Mouse (Mus musculus) G1E (cell line): Measurements from ENCODE around the gene Timm29. TPM values are rescaled to one million over a fixed set of nuclear protein-coding genes. Genes with fewer than 3 reads are reported as not detected.
A peak's percentile ranks its signal among the peaks of the same experiment; 100 is the strongest.
"Not testable (repeated sequence)": the region's sequence is repeated elsewhere in the genome, so short reads cannot be mapped to it uniquely, and the experiment has no call there.

Experiments
- ATAC-seq: 2 replicates; pipeline ENCODE4 v1.8.0; 2016; ENCODE audit warnings: mild to moderate bottlenecking; ENCODE audit not compliant: insufficient number of reproducible peaks, poor library complexity, low FRiP score, severe bottlenecking; ENCODE audit errors: extremely low read depth
- DNase-seq: peaks from one replicate; pipeline ENCODE4 v3.0.0; 2012; ENCODE audit warnings: low spot score
- H3K27me3 ChIP-seq: 2 replicates; pipeline ENCODE4 v1.6.1; 2012; ENCODE audit warnings: mild to moderate bottlenecking, low read length, inconsistent platforms; ENCODE audit not compliant: insufficient read depth
- H3K36me3 ChIP-seq: replicated peaks from 2 replicates; pipeline ENCODE3; 2012; ENCODE audit warnings: mild to moderate bottlenecking, inconsistent platforms
- H3K4me1 ChIP-seq: 2 replicates; pipeline ENCODE4 v1.6.1; 2012; ENCODE audit warnings: low read depth, low read length, inconsistent platforms, mixed read lengths; ENCODE audit not compliant: insufficient read depth
- H3K4me3 ChIP-seq: 2 replicates; pipeline ENCODE4 v1.5.1; 2012; ENCODE audit warnings: low read depth, mild to moderate bottlenecking, inconsistent platforms, low read length, moderate library complexity, mixed read lengths
- H3K9me3 ChIP-seq: replicated peaks from 2 replicates; pipeline ENCODE4 v1.6.1; 2012; ENCODE audit warnings: inconsistent platforms
- CTCF ChIP-seq: IDR thresholded peaks from 2 replicates; pipeline ENCODE4 v1.5.1; 2012; ENCODE audit warnings: low read depth, low read length, inconsistent platforms, mixed read lengths
- GATA1 ChIP-seq: IDR thresholded peaks from 2 replicates; pipeline ENCODE4 v1.6.1; 2012; ENCODE audit warnings: borderline replicate concordance, low read length, inconsistent platforms, mixed read lengths
- GATA2 ChIP-seq: IDR thresholded peaks from 2 replicates; pipeline ENCODE4 v1.6.1; 2012; ENCODE audit warnings: low read depth, low read length, inconsistent platforms, borderline replicate concordance
- POLR2AphosphoS5 ChIP-seq: IDR thresholded peaks from 2 replicates; pipeline ENCODE4 v1.6.1; 2012; ENCODE audit warnings: low read depth, low read length, inconsistent platforms; ENCODE audit not compliant: insufficient replicate concordance
- TAL1 ChIP-seq: conservative IDR thresholded peaks from 2 replicates; pipeline ENCODE4 v1.6.1; 2012; ENCODE audit warnings: low read depth, low read length, inconsistent platforms, mixed read lengths
- polyA plus RNA-seq: library from polyadenylated mRNA; stranded (reverse); fragments of >175 nt; gene quantifications from 2 replicates; pipeline ENCODE4 v1.2.3, GENCODE M21; 2012
- total RNA-seq, 2 experiments: library from RNA; stranded (forward) in 1 of 2; stranded (reverse) in 1 of 2; fragments of 200-1000 nt in 1 of 2; fragments of >200 nt in 1 of 2; fragmentation: Nextera tagmentation in 1 of 2; gene quantifications; 2 replicates each; pipeline ENCODE4 v1.2.3; 2014 to 2017

Timm29 gene
- total and polyA plus RNA-seq, 3 experiments: 18.3 to 35.9 (median 25.5) TPM

DNA sequence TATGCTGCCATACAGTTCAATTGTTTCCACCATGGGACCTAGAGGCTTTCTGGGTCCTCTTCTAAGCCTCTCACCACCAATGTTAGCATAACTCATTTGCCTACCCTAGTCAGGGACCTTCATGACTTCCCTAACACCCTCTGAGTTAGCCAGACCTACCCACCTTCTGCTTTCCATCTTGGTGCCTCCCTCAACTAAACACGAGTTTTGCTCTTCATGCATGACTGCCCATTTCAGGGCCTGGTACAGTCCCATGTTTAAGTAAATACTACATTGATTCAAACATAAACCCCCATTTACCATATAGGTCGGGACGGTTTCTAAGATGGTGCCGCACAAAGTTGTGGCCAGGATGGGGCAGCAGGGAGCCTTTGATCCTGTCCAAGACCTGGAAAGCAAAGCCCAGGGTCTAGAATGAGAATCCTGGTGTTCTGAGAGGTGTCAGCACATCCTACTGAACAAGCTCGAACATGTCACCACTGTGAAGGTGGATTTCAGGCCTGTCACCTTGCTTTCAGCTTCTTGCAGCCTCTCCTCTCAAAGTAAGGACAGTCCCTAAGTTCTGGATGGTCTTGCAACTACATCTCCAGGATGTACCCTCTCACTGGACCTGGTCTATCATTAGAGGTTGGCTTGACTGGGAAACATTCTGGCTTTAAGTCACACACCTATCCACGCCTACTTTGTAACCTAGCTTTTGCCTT, 1.2 kb upstream of the Timm29 start:
- Histone ChIP-seq H3K27me3 (no peaks in the 10 kb centered on the region), H3K4me3 (peak overlapping the region; percentile 2; the same call in 1 of the 2 replicates), H3K9me3 (no peaks in the 10 kb centered on the region), H3K4me1 (peaks cover 59% of the 10 kb centered on the region), H3K36me3 (peaks cover 86% of the 10 kb centered on the region)
- ATAC-seq (no peak), DNase-seq (no peak)
- TF ChIP-seq CTCF: no peak
- TF ChIP-seq GATA1: no peak
- TF ChIP-seq TAL1: no peak
- no peak for TF ChIP-seq POLR2AphosphoS5
- no peak for TF ChIP-seq GATA2

DNA sequence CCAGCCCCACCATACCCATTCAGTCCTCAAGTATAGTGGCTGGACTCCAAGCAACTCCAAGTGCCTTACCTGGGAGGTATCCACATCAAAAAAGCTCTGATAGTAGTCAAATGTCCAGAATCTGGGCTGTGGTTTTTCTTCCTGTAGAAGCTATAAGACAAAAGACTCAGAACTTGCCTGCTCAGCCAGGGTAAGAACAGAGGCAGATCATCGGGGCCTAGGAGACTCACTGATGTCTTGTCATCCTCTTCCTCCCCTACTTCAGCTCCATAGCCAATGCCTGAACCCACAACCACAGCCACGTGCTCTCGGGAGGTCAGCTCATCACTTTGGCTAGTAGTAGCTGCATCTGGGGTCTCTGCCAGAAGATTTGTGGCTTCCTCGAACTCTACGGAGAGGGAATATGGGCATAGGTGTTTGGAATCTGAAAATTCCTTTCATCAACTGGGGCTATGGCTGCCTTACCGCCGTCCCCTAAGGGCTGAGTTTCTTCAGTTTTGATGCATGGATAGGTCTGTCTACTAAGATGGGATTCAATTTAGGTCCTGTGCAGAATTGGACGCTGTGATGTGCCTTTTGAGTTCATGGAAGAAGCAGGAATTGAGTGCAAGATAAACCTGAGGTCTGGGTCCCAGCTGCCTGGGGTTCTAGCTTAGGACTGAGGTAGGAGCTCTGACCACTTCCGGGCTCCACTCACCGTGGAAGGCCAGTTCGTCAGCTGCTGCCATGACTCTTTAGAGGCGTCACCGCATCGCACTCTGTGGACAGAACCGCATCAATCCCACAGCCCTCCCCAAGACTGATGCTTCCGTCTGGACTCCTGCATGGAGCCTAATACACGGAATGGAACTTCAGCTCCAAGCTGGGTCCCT, 455 bp upstream of the Timm29 start:
- ATAC-seq (peak; percentile 15; the same call in 1 of the 2 replicates), DNase-seq (peak; percentile 44)
- H3K9me3 ChIP-seq: no peaks in the 10 kb centered on the region
- H3K4me1 ChIP-seq: peaks cover 59% of the 10 kb centered on the region
- H3K27me3 ChIP-seq: no peaks in the 10 kb centered on the region
- H3K36me3 ChIP-seq: peaks cover 86% of the 10 kb centered on the region
- TF ChIP-seq TAL1 (no peak), GATA1 (no peak), CTCF (no peak)
- peak overlapping the region; percentile 90 for H3K4me3 ChIP-seq

DNA sequence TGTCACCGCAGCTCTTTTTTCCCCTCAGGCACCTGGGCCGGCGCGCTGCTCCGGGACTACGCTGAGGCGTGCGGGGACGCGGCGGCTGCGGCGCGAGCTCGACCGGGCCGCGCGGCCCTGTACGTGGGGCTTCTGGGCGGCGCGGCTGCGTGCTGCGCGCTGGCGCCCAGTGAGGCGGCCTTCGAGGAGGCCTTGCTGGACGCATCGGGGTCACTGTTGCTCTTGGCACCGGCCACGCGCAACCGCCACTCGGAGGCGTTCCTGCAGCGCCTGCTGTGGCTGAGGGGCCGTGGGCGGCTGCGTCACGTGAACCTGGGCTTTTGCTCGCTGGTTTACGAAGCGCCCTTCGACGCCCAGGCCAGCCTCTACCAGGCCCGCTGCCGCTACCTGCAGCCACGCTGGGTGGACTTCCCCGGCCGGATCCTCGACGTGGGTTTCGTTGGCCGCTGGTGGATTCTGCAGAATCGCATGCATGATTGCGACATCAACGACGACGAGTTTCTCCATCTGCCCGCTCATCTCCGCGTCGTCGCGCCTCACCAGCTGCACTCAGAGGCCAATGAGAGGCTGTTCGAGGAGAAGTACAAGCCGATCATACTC, 700 bp downstream of the Timm29 start:
- Histone ChIP-seq H3K9me3 (no peaks in the 10 kb centered on the region), H3K27me3 (no peaks in the 10 kb centered on the region), H3K4me1 (peaks cover 54% of the 10 kb centered on the region), H3K4me3 (peak overlapping the region; percentile 90), H3K36me3 (peaks cover 84% of the 10 kb centered on the region)
- ATAC-seq: no peak
- DNase-seq: peak; percentile 27
- no peak for TF ChIP-seq GATA1
- no peak for TF ChIP-seq CTCF
- no peak for TF ChIP-seq TAL1
- TF ChIP-seq POLR2AphosphoS5: no peak
- no peak for TF ChIP-seq GATA2

DNA sequence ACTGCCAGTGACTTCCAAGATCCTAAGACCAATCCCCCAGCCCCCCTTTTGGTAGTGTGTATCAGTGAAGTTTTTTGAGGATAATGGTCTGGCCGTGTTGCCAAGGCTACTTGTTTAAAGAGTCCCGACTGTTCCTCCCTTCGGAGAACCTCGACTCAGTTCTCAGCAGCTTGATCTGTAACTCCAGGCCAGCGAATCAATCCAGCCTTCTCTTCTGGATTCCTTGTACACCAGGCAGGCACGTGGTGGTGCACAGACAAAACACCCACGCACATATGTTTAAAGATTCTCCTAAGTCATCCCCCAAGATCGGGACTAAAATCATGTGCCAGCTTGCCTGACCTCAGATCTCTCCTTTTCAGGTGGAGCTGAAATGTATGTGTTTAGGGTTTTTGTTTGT, 1.8 kb downstream of the Timm29 start:
- DNase-seq, ATAC-seq, H3K9me3 ChIP-seq, H3K27me3 ChIP-seq: not testable (repeated sequence)
- peak overlapping the region; percentile 90; the same call in 1 of the 2 replicates for H3K4me3 ChIP-seq
- peaks cover 53% of the 10 kb centered on the region for H3K4me1 ChIP-seq
- peaks cover 78% of the 10 kb centered on the region for H3K36me3 ChIP-seq

DNA sequence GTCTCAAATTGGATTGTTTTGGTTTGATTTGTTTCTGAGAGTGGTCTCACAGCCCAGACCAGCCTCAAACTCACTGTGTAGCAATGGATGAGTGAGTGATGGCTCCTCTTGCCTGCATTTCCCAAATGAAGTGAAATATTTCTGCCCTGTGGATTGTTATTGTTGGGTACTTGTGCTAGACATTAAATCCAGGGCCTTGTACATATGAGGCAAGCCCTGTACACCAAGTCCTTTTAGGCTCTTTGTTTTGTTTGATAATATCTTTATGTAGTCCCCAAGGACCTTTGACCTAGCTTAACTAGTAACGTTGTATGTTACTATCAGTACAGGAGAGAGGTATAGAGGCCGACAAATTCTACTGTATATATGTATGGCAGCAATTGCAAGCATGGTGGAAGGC, 2.3 kb downstream of the Timm29 start:
- peaks cover 49% of the 10 kb centered on the region for H3K4me1 ChIP-seq
- H3K4me3 ChIP-seq: no peak overlapping the region; the same call in 1 of the 2 replicates
- H3K36me3 ChIP-seq: peaks cover 78% of the 10 kb centered on the region

DNA sequence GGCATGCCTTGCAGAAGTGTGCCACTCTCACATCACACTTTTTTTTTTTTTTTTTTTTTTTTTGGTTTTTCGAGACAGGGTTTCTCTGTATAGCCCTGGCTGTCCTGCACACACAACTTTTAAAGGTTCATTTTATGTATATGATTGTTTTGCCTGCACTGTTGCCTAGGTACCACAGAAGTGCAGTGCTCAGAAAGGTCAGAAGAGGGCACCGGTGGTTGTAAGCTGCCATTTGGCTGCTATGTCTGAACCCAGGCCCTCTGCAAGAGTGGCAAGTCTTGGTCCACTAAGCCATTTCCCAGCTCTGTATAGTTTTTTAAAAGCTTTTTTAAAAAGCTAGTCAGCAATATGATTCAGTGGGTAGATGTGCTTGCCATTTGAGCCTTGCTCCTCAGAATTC, 5.7 kb downstream of the Timm29 start:
- DNase-seq (no peak), ATAC-seq (no peak; the same call in 1 of the 2 replicates)
- Histone ChIP-seq H3K36me3 (peaks cover 61% of the 10 kb centered on the region), H3K9me3 (no peaks in the 10 kb centered on the region), H3K27me3 (no peaks in the 10 kb centered on the region), H3K4me1 (peaks cover 26% of the 10 kb centered on the region), H3K4me3 (no peak overlapping the region)
- no peak for TF ChIP-seq GATA2
- TF ChIP-seq TAL1: no peak
- no peak for TF ChIP-seq CTCF
- TF ChIP-seq GATA1: no peak
- TF ChIP-seq POLR2AphosphoS5: no peak

More for the DNA sequence above, 2.3 kb downstream of the Timm29 start:
- no peak for ATAC-seq
- Histone ChIP-seq H3K27me3 (no peaks in the 10 kb centered on the region), H3K9me3 (no peaks in the 10 kb centered on the region)
- DNase-seq: no peak
- TF ChIP-seq GATA1: no peak
- TF ChIP-seq TAL1: no peak
- TF ChIP-seq GATA2: no peak
- TF ChIP-seq POLR2AphosphoS5: no peak
- TF ChIP-seq CTCF: no peak
